Mouse (Mus musculus) E14TG2a.4 (cell line): ENCODE results near the gene Usp10.

Experiments
- CTCF ChIP-seq: conservative IDR thresholded peaks from 2 replicates; pipeline ENCODE4 v1.5.1; 2014; ENCODE audit warnings: low read length
- NANOG ChIP-seq: IDR thresholded peaks from 2 replicates; pipeline ENCODE4 v1.6.1; 2014; ENCODE audit warnings: borderline replicate concordance, low read length, mixed read lengths
- POU5F1 ChIP-seq: IDR thresholded peaks from 2 replicates; pipeline ENCODE4 v1.6.1; 2014; ENCODE audit warnings: low read length, borderline replicate concordance

GRCm38 (mm10) chr8:119938481-119938880 is 28.3 kb downstream of the Usp10 start:
- TF ChIP-seq CTCF (no peak), NANOG (no peak), POU5F1 (no peak)
